Mouse (Mus musculus) spleen, adult 2 months (tissue): ENCODE results near the gene Cyp4b1.

Experiments used
- CTCF ChIP-seq: fragments of 200-500 bp; IDR thresholded peaks from 2 replicates; pipeline ENCODE4 v1.5.1; 2011; ENCODE audit warnings: mild to moderate bottlenecking, inconsistent platforms; ENCODE audit not compliant: insufficient read depth, insufficient read length, insufficient replicate concordance; ENCODE audit errors: extremely low read depth
- POLR2A ChIP-seq: fragments of 200-500 bp; IDR thresholded peaks from 2 replicates; pipeline ENCODE4 v1.6.1; 2011; ENCODE audit warnings: low read depth, low read length, inconsistent platforms

- TF ChIP-seq CTCF, result no peak
- no peak for TF ChIP-seq POLR2A
Measured at GRCm38 (mm10) chr4:115614005-115614404, 33.5 kb downstream of the Cyp4b1 start.
